Mouse (Mus musculus): ENCODE measurements around the gene Gm7714.

The Gm7714 gene

GRCm38 (mm10) chr5:88268619-88269018 is at the start of gene Gm7714:
TSS of gene Gm7714 (plus strand) at chr5:88268919.
- WGBS, result 63% methylated on average over 1 of the region's 1 CpGs

- WGBS, result 50% methylated on average over 1 of the region's 1 CpGs
Measured at GRCm38 (mm10) chr5:88256475-88256874, 12.2 kb upstream of the Gm7714 start.

GRCm38 (mm10) chr5:88311307-88311706 is 42.6 kb downstream of the Gm7714 start:
- 69% methylated on average over 3 of the region's 3 CpGs for WGBS

GRCm38 (mm10) chr5:88317012-88317411 is 48.3 kb downstream of the Gm7714 start, which contains the start of gene Prol1:
TSS of gene Prol1 (plus strand) at chr5:88317312.
- WGBS, result 93% methylated on average over 1 of the region's 1 CpGs
